Mouse (Mus musculus): ENCODE measurements around the gene Map3k1.

DNA sequence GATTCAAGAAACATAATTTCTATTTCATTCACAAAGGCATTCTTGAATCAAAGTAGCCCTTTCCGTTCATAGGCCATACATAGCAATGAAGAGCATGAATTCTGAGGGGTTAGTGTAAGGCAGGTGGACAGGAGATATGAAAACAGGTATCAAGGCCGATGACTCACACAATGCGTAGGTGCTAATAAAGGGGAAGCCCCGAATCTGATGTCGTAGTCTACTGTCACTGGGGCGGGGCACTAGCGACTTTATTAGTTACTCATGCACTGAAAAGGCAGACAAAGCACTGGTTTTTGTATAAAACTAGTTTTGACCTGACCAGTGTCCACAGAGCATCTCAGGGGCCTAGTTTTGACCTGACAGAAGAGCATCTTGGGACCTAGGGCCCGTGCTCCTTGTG is 36.7 kb downstream of the Map3k1 start:
- no peak for TF ChIP-seq CTCF (IDR thresholded peaks at IDR 0.05; ENCODE audit: low read depth, low read length)
- no peak for TF ChIP-seq POLR2A (IDR thresholded peaks at IDR 0.05; ENCODE audit: insufficient read depth, low read length)

All from ES-Bruce4 (cell line).